8 mouse cellular contexts compared by ENCODE assay signal in the genomic region with DNA sequence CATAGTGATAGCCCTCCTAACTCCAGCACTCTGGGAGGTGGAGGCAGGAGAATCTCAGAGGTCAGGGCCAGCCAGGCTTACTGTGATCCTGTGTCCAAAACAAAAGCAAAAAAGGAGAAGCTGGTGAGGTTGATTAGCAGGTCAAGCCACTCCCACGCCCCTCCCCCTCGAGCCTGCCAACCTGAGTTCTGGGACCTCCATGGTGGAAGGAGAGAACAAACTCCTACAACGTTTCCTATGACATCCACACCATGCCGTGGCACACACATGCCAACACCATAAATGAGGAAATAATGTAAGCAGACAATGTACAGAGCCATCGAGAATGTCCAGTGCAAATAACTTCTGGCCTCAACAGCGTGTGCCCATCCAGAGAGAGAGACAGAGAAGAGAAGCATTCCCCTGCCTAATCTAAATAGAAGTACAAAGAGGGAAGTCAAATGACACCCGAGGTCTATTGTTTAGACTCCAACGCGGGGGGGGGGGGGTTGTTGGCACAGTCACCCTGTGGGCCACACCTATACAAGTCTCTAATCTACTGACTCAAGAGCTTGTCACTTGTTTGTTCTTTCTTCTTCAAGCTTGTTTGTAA. TPM values are rescaled to one million over a fixed set of nuclear protein-coding genes. Genes with fewer than 3 reads are reported as not detected.
A peak's percentile ranks its signal among the peaks of the same experiment; 100 is the strongest.
DNase-seq lines count a peak whose midpoint lies in the region; ATAC-seq and TF ChIP-seq lines count a peak whose summit lies in the region.

No protein-coding gene starts in this region.

- H3K36me3 ChIP-seq in heart, postnatal 0 days (replicated peaks; ENCODE audit: control insufficient read depth, insufficient read depth, low read length): peaks cover 15% of the 10 kb centered on the region
- peaks cover 17% of the 10 kb centered on the region for H3K36me3 ChIP-seq in megakaryocyte, embryonic 14.5 days (replicated peaks; ENCODE audit: low read length)

- H3K4me3 ChIP-seq in embryonic fibroblast, embryonic 13.5 days (ENCODE audit: insufficient read depth, low read length): 0 out of 2 replicates have a peak overlapping the region, but pooled peaks have one; percentile 1
- peak overlapping the region; percentile 12 for H3K4me3 ChIP-seq in heart, postnatal 0 days (ENCODE audit: low read depth, low read length)
- H3K4me3 ChIP-seq in megakaryocyte, embryonic 14.5 days (replicated peaks): peak overlapping the region; percentile 89

- peak; percentile 19; the same call in 1 of the 2 replicates for ATAC-seq in heart, postnatal 0 days (ENCODE audit: insufficient read depth, low read depth)

- no peak for TF ChIP-seq EP300 in heart, postnatal 0 days (IDR thresholded peaks at IDR 0.05; ENCODE audit: low read depth)

- H3K9ac ChIP-seq in heart, postnatal 0 days (replicated peaks; ENCODE audit: low read depth, low read length): peak overlapping the region; percentile 22

- DNase-seq in urinary bladder, postnatal 14 days (ENCODE audit: low spot score): peak; percentile 67
- DNase-seq in urinary bladder, adult 2 months (ENCODE audit: low spot score): no peak
- DNase-seq in heart, postnatal 0 days (ENCODE audit: low spot score): no peak
- DNase-seq in kidney, postnatal 36 days: peak; percentile 62 to 79
- DNase-seq in spleen, postnatal 10 days (ENCODE audit: low spot score in 2 of 2): peak; percentile 71 to 81
- no peak for DNase-seq in right cerebral cortex, adult 2 months (ENCODE audit: low spot score in 2 of 2)

- no peaks in the 10 kb centered on the region for H3K9me3 ChIP-seq in heart, postnatal 0 days (replicated peaks; ENCODE audit: control insufficient read depth, low read length)
- no peaks in the 10 kb centered on the region for H3K9me3 ChIP-seq in megakaryocyte, embryonic 14.5 days

- no peaks in the 10 kb centered on the region for H3K27me3 ChIP-seq in heart, postnatal 0 days (ENCODE audit: control insufficient read depth, insufficient read depth, low read length)
- peaks cover 6% of the 10 kb centered on the region for H3K27me3 ChIP-seq in megakaryocyte, embryonic 14.5 days (replicated peaks)

- H3K27ac ChIP-seq in embryonic fibroblast, embryonic 13.5 days (ENCODE audit: insufficient read depth, low read length): peak overlapping the region; percentile 20
- peak overlapping the region; percentile 100 for H3K27ac ChIP-seq in heart, postnatal 0 days (ENCODE audit: low read depth)

- WGBS in heart, postnatal 0 days: 3% methylated on average over 9 of the region's 9 CpGs

- peak overlapping the region; percentile 50 for H3K4me2 ChIP-seq in heart, postnatal 0 days (ENCODE audit: low read depth, low read length)

- TF ChIP-seq POLR2A in embryonic fibroblast, embryonic 13.5 days (IDR thresholded peaks at IDR 0.05; ENCODE audit: low read depth, low read length): no peak

- no peak for TF ChIP-seq CTCF in embryonic fibroblast, embryonic 13.5 days (IDR thresholded peaks at IDR 0.05; ENCODE audit: borderline replicate concordance, insufficient read depth, low read length)
- no peak for TF ChIP-seq CTCF in heart, postnatal 0 days (IDR thresholded peaks at IDR 0.05; ENCODE audit: low read depth)

- H3K4me1 ChIP-seq in embryonic fibroblast, embryonic 13.5 days (ENCODE audit: control insufficient read depth, insufficient read depth, low read length): peaks cover 9% of the 10 kb centered on the region
- H3K4me1 ChIP-seq in heart, postnatal 0 days (ENCODE audit: control insufficient read depth, insufficient read depth): peaks cover 43% of the 10 kb centered on the region
- H3K4me1 ChIP-seq in megakaryocyte, embryonic 14.5 days: peaks cover 47% of the 10 kb centered on the region

RNA-seq across cellular contexts. Expression of a gene that starts 2.4 kb away (rescaled TPM):
- 100 and 122 TPM in 2 replicates for polyA plus RNA-seq in urinary bladder, adult 2 months (2012; rRNA removed)
- polyA plus RNA-seq in embryonic fibroblast, embryonic 13.5 days (2011; ENCODE audit: insufficient read length, low read depth, missing spikeins): 127 and 164 TPM in 2 replicates
- 78.7 and 80.8 TPM in 2 replicates for total RNA-seq in heart, postnatal 0 days (2014; rRNA removed; ENCODE audit: low replicate concordance)
- polyA plus RNA-seq in heart, postnatal 0 days (2015; fragmentation: Nextera tagmentation; extraction: Ambion mirVana): 107 and 111 TPM in 2 replicates
- 6.2 TPM in 1 of 2 replicates, not detected in the other for polyA plus RNA-seq in megakaryocyte, embryonic 14.5 days (2012; ENCODE audit: insufficient read depth, low replicate concordance)

RNA-seq across cellular contexts. Expression of a gene that starts 19.1 kb away (rescaled TPM):
- 0.43 and 0.56 TPM in 2 replicates for polyA plus RNA-seq in urinary bladder, adult 2 months (2012; rRNA removed)
- not detected in 2 replicates for polyA plus RNA-seq in embryonic fibroblast, embryonic 13.5 days (2011; ENCODE audit: insufficient read length, low read depth, missing spikeins)
- 0.15 and 0.27 TPM in 2 replicates for total RNA-seq in heart, postnatal 0 days (2014; rRNA removed; ENCODE audit: low replicate concordance)
- polyA plus RNA-seq in heart, postnatal 0 days (2015; fragmentation: Nextera tagmentation; extraction: Ambion mirVana): 0.36 and 0.44 TPM in 2 replicates
- 1.3 and 4.9 TPM in 2 replicates for polyA plus RNA-seq in megakaryocyte, embryonic 14.5 days (2012; ENCODE audit: insufficient read depth, low replicate concordance)

RNA-seq across cellular contexts. Expression of a gene that starts 20.5 kb away (rescaled TPM):
- 50.8 and 61.7 TPM in 2 replicates for polyA plus RNA-seq in urinary bladder, adult 2 months (2012; rRNA removed)
- 177 and 193 TPM in 2 replicates for polyA plus RNA-seq in embryonic fibroblast, embryonic 13.5 days (2011; ENCODE audit: insufficient read length, low read depth, missing spikeins)
- total RNA-seq in heart, postnatal 0 days (2014; rRNA removed; ENCODE audit: low replicate concordance): 51.8 and 63.6 TPM in 2 replicates
- 97.0 and 102 TPM in 2 replicates for polyA plus RNA-seq in heart, postnatal 0 days (2015; fragmentation: Nextera tagmentation; extraction: Ambion mirVana)
- 81.0 and 110 TPM in 2 replicates for polyA plus RNA-seq in megakaryocyte, embryonic 14.5 days (2012; ENCODE audit: insufficient read depth, low replicate concordance)

RNA-seq across cellular contexts. Expression of a gene that starts 44.4 kb away (rescaled TPM):
- 75.9 and 84.2 TPM in 2 replicates for polyA plus RNA-seq in urinary bladder, adult 2 months (2012; rRNA removed)
- polyA plus RNA-seq in embryonic fibroblast, embryonic 13.5 days (2011; ENCODE audit: insufficient read length, low read depth, missing spikeins): 90.2 and 92.2 TPM in 2 replicates
- 24.3 and 30.3 TPM in 2 replicates for total RNA-seq in heart, postnatal 0 days (2014; rRNA removed; ENCODE audit: low replicate concordance)
- polyA plus RNA-seq in heart, postnatal 0 days (2015; fragmentation: Nextera tagmentation; extraction: Ambion mirVana): 48.4 and 50.4 TPM in 2 replicates
- polyA plus RNA-seq in megakaryocyte, embryonic 14.5 days (2012; ENCODE audit: insufficient read depth, low replicate concordance): 19.9 and 22.2 TPM in 2 replicates

Comparison
In these comparisons a context has a peak if more than half of its experiments do, and no peak if none do; other contexts are left out.
1. DNase-seq: peak in urinary bladder, postnatal 14 days (single experiment), kidney, postnatal 36 days (2 of 2) and spleen, postnatal 10 days (2 of 2); none in urinary bladder, adult 2 months (single experiment), heart, postnatal 0 days (single experiment) and right cerebral cortex, adult 2 months (0 of 2).
2. H3K4me3 ChIP-seq: peak in every context shown above with its lines; median percentile 89 in megakaryocyte, embryonic 14.5 days; 12 in heart, postnatal 0 days; 1 in embryonic fibroblast, embryonic 13.5 days.
3. RNA of a gene that starts 2.4 kb away (polyA plus RNA-seq): 127 to 164 TPM in embryonic fibroblast, embryonic 13.5 days, 100 to 122 TPM in urinary bladder, adult 2 months and 107 to 111 TPM in heart, postnatal 0 days; 6.2 TPM in megakaryocyte, embryonic 14.5 days; every median in the first group is over 10 times any median in the second.